In the genomic region with DNA sequence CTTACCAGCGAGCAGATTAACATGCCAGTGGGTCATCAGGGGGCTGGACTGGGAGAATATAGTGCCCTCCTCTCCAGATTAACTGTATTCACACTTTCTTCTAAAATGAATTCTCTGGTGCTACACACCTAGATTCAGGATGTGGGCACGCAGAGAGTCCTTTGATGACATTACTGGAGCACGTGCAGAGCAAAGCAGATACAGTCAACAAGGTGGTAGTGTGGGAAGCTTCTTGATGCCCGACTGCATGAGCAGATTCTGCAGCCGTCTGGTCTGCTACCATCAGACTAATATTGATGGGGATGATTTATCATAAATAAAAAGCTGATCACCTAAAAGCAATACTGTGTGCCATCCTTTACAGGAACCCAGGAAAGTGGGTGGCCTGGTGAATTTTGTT, we compare ENCODE assay signal across 24 mouse cellular contexts. TPM values are rescaled to one million over a fixed set of nuclear protein-coding genes. Genes with fewer than 3 reads are reported as not detected.
DNase-seq lines count a peak whose midpoint lies in the region; ATAC-seq lines count a peak whose summit lies in the region.
"Had no signal": no experiment of that assay in that cellular context is flagged by ENCODE, and none has a peak within 500 bp of the region (broad histone marks: within the 10 kb centered on the region; RNA-seq: fewer than 3 reads in every experiment).

No protein-coding gene starts in this region.

- no peak overlapping the region for H3K4me2 ChIP-seq in kidney, embryonic 15.5 days
- H3K4me2 ChIP-seq: heart, embryonic 13.5 days; hindbrain, embryonic 15.5 days; limb, embryonic 12.5 days; liver, embryonic 13.5 days; lung, embryonic 15.5 days; midbrain, embryonic 12.5 days had no signal

- peaks cover 6% of the 10 kb centered on the region for H3K36me3 ChIP-seq in kidney, embryonic 15.5 days

- H3K9ac ChIP-seq in kidney, embryonic 15.5 days, result no peak overlapping the region
- H3K9ac ChIP-seq: forebrain, postnatal 0 days; heart, embryonic 13.5 days; hindbrain, embryonic 15.5 days; limb, embryonic 12.5 days; liver, embryonic 13.5 days; lung, embryonic 15.5 days; midbrain, embryonic 12.5 days had no signal

- ATAC-seq in inflammation-experienced regulatory T-cells, adult 6 months, result peak; percentile 98
- ATAC-seq in kidney, embryonic 15.5 days (replicated peaks; ENCODE audit: low FRiP score), result no peak
- ATAC-seq: forebrain, postnatal 0 days; intestine, postnatal 0 days had no signal

- H3K9me3 ChIP-seq in kidney, embryonic 15.5 days (replicated peaks), result no peaks in the 10 kb centered on the region
- H3K9me3 ChIP-seq: forebrain, embryonic 10.5 days; heart, embryonic 13.5 days; hindbrain, embryonic 15.5 days; limb, embryonic 12.5 days; liver, embryonic 13.5 days; lung, embryonic 15.5 days; midbrain, embryonic 12.5 days had no signal

- 84% methylated on average over 5 of the region's 5 CpGs for WGBS in kidney, embryonic 15.5 days

- peak; percentile 68 for DNase-seq in heart, adult 11 months
- no peak for DNase-seq in heart, adult 9 months (ENCODE audit: low spot score in 2 of 2)
- DNase-seq in CD4-positive helper T cell, adult 2 months (ENCODE audit: low read depth, low spot score), result peak; percentile 73
- peak; percentile 41 to 44 for DNase-seq in thymus, postnatal 10 days (ENCODE audit: low spot score in 2 of 2)
- no peak for DNase-seq in left cerebral cortex, postnatal 4 days
- no peak for DNase-seq in kidney, postnatal 14 days
- DNase-seq: cerebellum, adult 18-20 months; cerebellum, postnatal 36 days; forebrain, postnatal 0 days; heart, postnatal 4 days; liver, embryonic 13.5 days; right cerebral cortex, postnatal 25 days had no signal

- no peak overlapping the region for H3K27ac ChIP-seq in kidney, embryonic 15.5 days
- H3K27ac ChIP-seq: forebrain, embryonic 10.5 days; heart, embryonic 13.5 days; hindbrain, embryonic 15.5 days; layer of hippocampus, adult 2 months; limb, embryonic 12.5 days; liver, embryonic 13.5 days; lung, embryonic 15.5 days; midbrain, embryonic 12.5 days had no signal

- no peaks in the 10 kb centered on the region for H3K4me1 ChIP-seq in kidney, embryonic 15.5 days
- H3K4me1 ChIP-seq: forebrain, embryonic 10.5 days; heart, embryonic 13.5 days; hindbrain, embryonic 15.5 days; limb, embryonic 12.5 days; liver, embryonic 13.5 days; lung, embryonic 15.5 days; midbrain, embryonic 12.5 days had no signal

- no peak overlapping the region for H3K4me3 ChIP-seq in kidney, embryonic 15.5 days (replicated peaks)
- H3K4me3 ChIP-seq: forebrain, embryonic 10.5 days; heart, embryonic 13.5 days; hindbrain, embryonic 15.5 days; layer of hippocampus, adult 2 months; limb, embryonic 12.5 days; liver, embryonic 13.5 days; lung, embryonic 15.5 days; midbrain, embryonic 12.5 days had no signal

- intact Hi-C loops in left cerebral cortex, postnatal 4 days (cut with DNase I), result no loop called here

- no peaks in the 10 kb centered on the region for H3K27me3 ChIP-seq in kidney, embryonic 15.5 days
- H3K27me3 ChIP-seq: heart, embryonic 13.5 days; hindbrain, embryonic 15.5 days; limb, embryonic 12.5 days; liver, embryonic 13.5 days; lung, embryonic 15.5 days; midbrain, embryonic 12.5 days had no signal

RNA-seq across cellular contexts. Expression of a gene that starts 8.4 kb away (rescaled TPM):
- polyA plus RNA-seq in inflammation-experienced regulatory T-cells, adult 6 months (2017; shearing (Covaris generic)), result 100 to 1,000 TPM; 241 to 305 (median 284) TPM
- not detected for total RNA-seq in left cerebral cortex, postnatal 4 days (2021)
- 0.21 and 0.28 TPM in 2 replicates for polyA plus RNA-seq in kidney, embryonic 15.5 days (2015; fragmentation: Nextera tagmentation; extraction: Ambion mirVana)
- total RNA-seq: forebrain, postnatal 0 days; heart, postnatal 4 days; left cerebral cortex, adult 18-20 months had no signal
- polyA plus RNA-seq: midbrain, embryonic 12.5 days; neural tube, embryonic 14.5 days had no signal

RNA-seq across cellular contexts. Expression of a gene that starts 29.8 kb away (rescaled TPM):
- polyA plus RNA-seq in inflammation-experienced regulatory T-cells, adult 6 months (2017; shearing (Covaris generic)), result 10 to 100 TPM; 14.9 to 16.8 (median 15.8) TPM
- total RNA-seq in left cerebral cortex, postnatal 4 days (2021), result 10 to 100 TPM; 29.1 to 37.9 TPM
- 46.0 and 47.6 TPM in 2 replicates for polyA plus RNA-seq in kidney, embryonic 15.5 days (2015; fragmentation: Nextera tagmentation; extraction: Ambion mirVana)

Comparison
In these comparisons a context has a peak if more than half of its experiments do, and no peak if none do; other contexts are left out.
1. DNase-seq: peak in heart, adult 11 months (single experiment), CD4-positive helper T cell, adult 2 months (single experiment) and thymus, postnatal 10 days (2 of 2); none in heart, adult 9 months (0 of 2), left cerebral cortex, postnatal 4 days (single experiment) and kidney, postnatal 14 days (single experiment).
2. RNA of a gene that starts 8.4 kb away (polyA plus RNA-seq): 241 to 305 TPM in inflammation-experienced regulatory T-cells, adult 6 months; 0.21 to 0.28 TPM in kidney, embryonic 15.5 days; every median in the first group is over 100 times any median in the second.